Mouse (Mus musculus) kidney, postnatal 14 days (tissue): Measurements from ENCODE around the gene 0610037L13Rik.

Experiments used
- DNase-seq: peaks from one replicate; pipeline ENCODE4 v3.0.0; 2022; ENCODE audit warnings: mixed read lengths

0610037L13Rik gene

DNA sequence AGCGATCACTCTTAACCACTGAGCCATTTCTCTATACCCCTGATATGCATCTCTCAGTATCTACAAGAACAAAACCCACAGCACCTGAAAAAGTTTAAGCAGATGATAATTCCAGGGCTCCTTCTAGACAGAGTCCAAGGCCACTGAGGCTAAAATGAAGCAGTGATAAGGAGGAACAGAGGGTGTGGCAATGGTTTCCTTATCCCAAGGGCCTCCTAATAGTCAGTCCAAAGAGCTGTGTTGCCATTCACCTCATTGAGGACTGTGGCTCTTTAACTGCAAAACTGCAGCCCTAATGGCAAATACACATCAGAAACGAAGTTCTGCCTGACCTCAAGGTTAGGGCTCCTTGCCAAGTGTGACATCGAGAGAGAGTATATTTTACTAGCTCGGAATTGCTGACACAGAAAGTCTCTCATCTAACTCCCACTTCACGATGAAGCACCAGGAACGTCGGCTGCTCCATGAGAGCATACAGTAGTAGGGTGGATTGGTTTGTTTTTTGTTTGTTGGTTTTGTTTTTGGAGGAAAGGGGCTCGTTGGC is 31.6 kb downstream of the 0610037L13Rik start:
- peak; percentile 86 for DNase-seq

- DNase-seq = peak; percentile 78
These were observed 32.3 kb downstream of the 0610037L13Rik start for GRCm38 (mm10) chr4:107921952-107922351.

DNA sequence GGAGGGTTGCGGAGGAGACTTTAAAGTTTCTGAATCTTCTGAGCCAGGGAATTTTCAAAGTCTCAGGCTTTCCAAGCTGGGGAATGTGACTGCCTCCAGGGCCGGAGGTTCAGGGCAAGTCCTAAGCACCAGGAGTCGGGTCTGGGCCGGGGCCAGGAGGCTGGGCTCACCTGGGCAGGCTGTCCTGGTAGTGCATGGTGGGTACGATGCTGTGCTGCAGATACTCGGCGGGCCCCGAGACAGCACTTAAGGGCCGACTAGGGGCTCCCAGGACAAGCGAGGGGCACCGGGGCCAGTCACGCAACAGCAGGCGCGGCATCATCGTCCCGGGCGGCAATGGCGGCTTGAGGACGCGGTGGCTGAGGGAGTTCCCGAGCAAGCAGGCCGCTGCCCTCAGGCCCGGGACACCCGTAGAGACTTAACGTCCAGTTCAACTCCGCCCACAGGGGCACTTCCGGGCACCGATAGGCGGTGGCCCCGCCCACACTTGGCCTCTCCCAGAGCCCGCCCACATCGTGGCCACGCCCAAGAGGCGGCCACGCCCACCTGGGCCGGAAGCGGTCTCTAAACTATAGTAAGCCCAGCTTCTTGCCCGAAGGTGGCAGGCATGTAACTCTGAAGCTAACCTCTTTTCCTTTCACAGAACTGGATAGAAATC is 33.7 kb downstream of the 0610037L13Rik start, which contains the start of gene Cpt2:
Gene Cpt2 (minus strand): TSS at position 466 of the 658 bp plus-strand sequence.
- peak; percentile 98 for DNase-seq

- DNase-seq = no peak
These were observed 34.2 kb downstream of the 0610037L13Rik start for GRCm38 (mm10) chr4:107923803-107924194.

DNA sequence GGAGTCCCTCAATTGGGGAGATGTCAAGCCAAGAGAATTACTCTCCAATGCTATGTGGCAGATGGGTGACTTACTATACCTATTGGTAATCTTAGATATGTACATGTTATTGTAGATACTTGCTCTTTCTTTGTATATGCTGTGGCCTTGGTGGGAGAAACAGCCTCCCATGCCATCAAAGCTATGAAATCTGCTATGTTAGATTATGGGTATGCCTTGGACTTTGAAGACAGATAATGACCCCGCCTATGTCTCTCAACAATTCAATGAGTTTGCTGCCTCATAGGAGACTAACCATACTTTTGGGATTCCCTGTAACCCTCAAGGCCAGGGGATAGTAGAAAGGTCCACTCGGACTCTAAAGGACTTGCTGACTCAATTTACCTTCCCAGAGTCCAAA is 38.7 kb downstream of the 0610037L13Rik start:
- DNase-seq = no peak

DNA sequence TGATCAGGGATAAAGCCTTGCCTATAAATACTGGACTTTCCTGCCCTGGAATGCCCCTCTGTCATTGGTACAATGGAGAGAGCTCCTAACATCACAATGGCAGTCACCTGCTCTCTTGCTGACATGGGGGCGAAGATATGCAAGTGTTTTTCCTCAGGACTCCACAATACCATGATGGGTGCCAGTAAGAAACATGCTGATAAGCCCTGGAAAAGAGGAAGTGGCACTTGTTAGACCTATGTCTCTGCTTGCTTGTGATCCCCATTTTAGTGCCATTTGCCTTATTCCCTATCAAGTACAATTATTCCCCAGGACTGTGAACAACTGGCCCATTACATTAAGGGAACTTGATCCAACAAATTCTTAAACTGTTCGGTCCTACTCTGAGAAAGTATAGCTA is 39.1 kb downstream of the 0610037L13Rik start:
- no peak for DNase-seq

DNA sequence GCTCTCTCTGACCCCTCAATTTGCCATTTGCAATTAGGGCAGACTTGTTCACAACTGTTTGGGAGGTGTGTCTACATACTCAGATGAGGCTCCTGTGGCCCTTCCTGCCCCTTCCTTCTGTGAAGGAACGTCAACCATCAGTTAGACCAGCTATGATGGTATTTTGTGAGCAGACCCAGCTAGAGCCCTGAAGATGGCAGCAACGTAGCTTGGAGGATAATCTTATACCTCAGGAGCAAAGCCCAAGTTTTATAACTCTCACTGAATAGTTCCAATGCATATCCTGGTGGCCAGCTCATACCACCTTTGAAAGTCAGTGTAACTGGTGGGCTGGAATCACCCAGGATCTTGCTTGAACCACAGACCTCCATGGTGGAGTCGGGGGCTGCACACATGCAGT is 41.8 kb downstream of the 0610037L13Rik start:
- DNase-seq = no peak

- no peak for DNase-seq
These were observed 43.6 kb downstream of the 0610037L13Rik start for GRCm38 (mm10) chr4:107933239-107933638.

GRCm38 (mm10) chr4:107935254-107935653 is 45.6 kb downstream of the 0610037L13Rik start:
- DNase-seq = no peak

DNA sequence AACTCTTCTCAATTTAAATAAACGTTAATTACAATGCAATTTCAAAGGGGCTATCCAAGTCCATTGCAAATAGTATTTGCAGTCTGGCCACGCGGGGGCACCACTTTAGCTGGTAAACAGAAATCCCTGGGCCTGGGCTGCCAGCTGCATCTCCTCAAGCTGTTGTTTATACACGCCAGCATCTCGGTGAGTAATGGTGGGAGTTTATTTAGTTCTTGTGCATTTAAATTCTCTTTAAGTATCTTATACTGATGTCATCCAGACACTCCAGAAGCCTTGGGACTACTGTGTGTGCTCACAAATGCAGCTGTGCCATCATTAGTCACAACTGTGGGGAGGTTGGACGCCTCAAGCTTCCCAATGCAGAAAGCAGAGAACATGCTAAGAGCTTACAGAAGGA is 47.7 kb downstream of the 0610037L13Rik start:
- peak; percentile 82 for DNase-seq

GRCm38 (mm10) chr4:107938124-107938523 is 48.5 kb downstream of the 0610037L13Rik start:
- no peak for DNase-seq

GRCm38 (mm10) chr4:107942741-107943140 is 53.1 kb downstream of the 0610037L13Rik start:
- no peak for DNase-seq

DNA sequence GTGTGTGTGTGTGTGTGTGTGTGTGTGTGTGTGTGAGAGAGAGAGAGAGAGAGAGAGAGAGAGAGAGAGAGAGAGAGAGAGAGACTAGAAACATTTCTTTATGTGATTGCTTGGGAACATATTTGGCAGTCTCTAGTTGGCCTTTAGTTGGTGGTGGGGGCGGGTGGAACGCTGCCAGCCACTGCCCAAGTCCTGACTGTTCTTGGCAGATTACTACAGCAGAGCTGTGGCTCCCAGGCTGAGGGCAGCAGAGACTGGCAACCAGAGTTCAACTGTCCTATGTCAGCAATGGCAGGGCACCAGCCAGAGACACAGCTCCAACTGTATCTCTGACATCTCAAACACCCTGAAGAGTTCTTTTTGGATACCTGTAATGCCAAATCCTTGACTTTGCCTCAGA is 54.5 kb downstream of the 0610037L13Rik start:
- DNase-seq = peak; percentile 31
